Comparison of ENCODE assay signal across 11 mouse cellular contexts in the genomic region with DNA sequence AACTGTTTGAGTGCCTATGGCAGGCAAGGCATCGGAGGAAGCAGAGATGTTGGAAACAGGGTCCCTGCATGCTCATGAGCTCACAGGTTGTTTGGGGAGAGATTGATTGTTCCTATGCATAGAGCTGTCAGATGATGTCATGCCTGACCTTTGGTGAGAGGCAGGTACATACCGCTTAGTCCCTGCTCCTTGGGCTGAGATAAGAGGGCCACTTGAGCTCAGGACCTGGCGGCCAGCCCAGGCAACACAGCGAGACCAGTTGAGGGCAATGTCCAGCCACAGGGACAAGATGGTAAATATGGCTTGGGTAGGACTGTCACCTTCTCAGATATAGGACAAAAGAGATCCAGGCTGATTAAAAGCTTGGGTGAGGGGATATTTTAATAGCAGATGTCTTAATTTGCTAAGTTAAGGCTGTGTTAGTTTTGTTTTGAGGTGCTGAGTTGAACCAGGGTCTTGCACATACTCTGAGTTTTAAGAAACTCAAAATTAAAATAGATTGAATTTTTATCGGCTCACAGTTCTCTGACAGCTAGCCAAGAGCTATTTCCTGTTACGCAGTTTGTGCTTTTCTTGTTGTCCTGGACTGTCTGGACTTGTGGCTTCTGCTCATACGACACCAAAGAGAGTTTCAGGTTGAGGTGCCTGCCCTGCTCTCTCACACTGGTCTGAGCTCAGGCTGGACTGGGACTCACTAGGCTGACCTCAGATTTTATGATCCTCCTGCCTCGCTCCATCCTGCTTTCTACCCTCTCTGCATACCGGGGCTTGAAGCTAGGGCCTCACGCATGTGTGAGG. TPM values are rescaled to one million over a fixed set of nuclear protein-coding genes. Genes with fewer than 3 reads are reported as not detected.
DNase-seq lines count a peak whose midpoint lies in the region; ATAC-seq and TF ChIP-seq lines count a peak whose summit lies in the region.
"Had no signal": no experiment of that assay in that cellular context is flagged by ENCODE, and none has a peak within 500 bp of the region (broad histone marks: within the 10 kb centered on the region; RNA-seq: fewer than 3 reads in every experiment).

No protein-coding gene starts in this region.

- TF ChIP-seq POLR2A in liver, adult 2 months (IDR thresholded peaks at IDR 0.05; ENCODE audit: extremely low read depth, insufficient read depth, low read length), result no peak

- DNase-seq in liver, adult 2 months (ENCODE audit: extremely low read depth, low read depth, low spot score), result peak; percentile 79
- no peak for DNase-seq in liver, embryonic 11.5 days (ENCODE audit: low spot score)
- peak; percentile 26 for DNase-seq in heart, adult 8-10 months (ENCODE audit: low spot score)
- peak; percentile 74 for DNase-seq in heart, postnatal 4 days
- peak; percentile 83 to 89 for DNase-seq in lung, postnatal 4 days
- DNase-seq in adrenal gland, adult 8-10 months, result no peak
- DNase-seq in embryonic facial prominence, embryonic 10.5 days (ENCODE audit: low spot score), result no peak
- DNase-seq: midbrain, embryonic 14.5 days had no signal

- peak overlapping the region; percentile 63 for H3K27ac ChIP-seq in liver, adult 2 months (replicated peaks; ENCODE audit: insufficient read depth, low read depth, low read length)
- no peak overlapping the region for H3K27ac ChIP-seq in liver, embryonic 11.5 days (ENCODE audit: low read depth, low read length)
- H3K27ac ChIP-seq in embryonic facial prominence, embryonic 10.5 days (replicated peaks), result no peak overlapping the region
- H3K27ac ChIP-seq: forebrain, embryonic 12.5 days; hindbrain, embryonic 13.5 days had no signal

- H3K9me3 ChIP-seq in liver, embryonic 11.5 days (ENCODE audit: control insufficient read depth, low read length), result no peaks in the 10 kb centered on the region
- no peaks in the 10 kb centered on the region for H3K9me3 ChIP-seq in embryonic facial prominence, embryonic 10.5 days
- H3K9me3 ChIP-seq: forebrain, embryonic 12.5 days; hindbrain, embryonic 13.5 days had no signal

- no peaks in the 10 kb centered on the region for H3K27me3 ChIP-seq in liver, adult 2 months (ENCODE audit: control insufficient read depth, insufficient read depth, low read length)
- H3K27me3 ChIP-seq in liver, embryonic 11.5 days (replicated peaks; ENCODE audit: control insufficient read depth, insufficient read depth, low read length), result no peaks in the 10 kb centered on the region
- H3K27me3 ChIP-seq in embryonic facial prominence, embryonic 10.5 days (replicated peaks; ENCODE audit: low read depth, poor library complexity, severe bottlenecking), result no peaks in the 10 kb centered on the region
- H3K27me3 ChIP-seq: forebrain, embryonic 12.5 days; hindbrain, embryonic 13.5 days had no signal

- no peak overlapping the region for H3K4me2 ChIP-seq in liver, embryonic 11.5 days
- H3K4me2 ChIP-seq: forebrain, embryonic 12.5 days; hindbrain, embryonic 13.5 days had no signal

- no peak for ATAC-seq in liver, embryonic 11.5 days (replicated peaks; ENCODE audit: low FRiP score)
- no peak for ATAC-seq in inflammation-experienced regulatory T-cells, adult 6 months

- H3K36me3 ChIP-seq in liver, adult 2 months (ENCODE audit: control insufficient read depth, insufficient read depth, low read length), result peaks cover 12% of the 10 kb centered on the region; the same call in 1 of the 2 replicates
- H3K36me3 ChIP-seq in liver, embryonic 11.5 days (ENCODE audit: control insufficient read depth, insufficient read depth, low read length), result peaks cover 15% of the 10 kb centered on the region; the same call in 1 of the 2 replicates
- H3K36me3 ChIP-seq in embryonic facial prominence, embryonic 10.5 days (replicated peaks), result peaks cover 49% of the 10 kb centered on the region

- 37% methylated on average over 10 of the region's 10 CpGs for WGBS in liver, adult 2 months
- WGBS in liver, embryonic 11.5 days, result 87% methylated on average over 10 of the region's 10 CpGs
- WGBS in embryonic facial prominence, embryonic 10.5 days, result 93% methylated on average over 10 of the region's 10 CpGs

- no peak overlapping the region for H3K4me3 ChIP-seq in liver, adult 2 months (ENCODE audit: insufficient read depth, low read depth, low read length)
- no peak overlapping the region for H3K4me3 ChIP-seq in liver, embryonic 11.5 days (ENCODE audit: low read depth, low read length)
- no peak overlapping the region for H3K4me3 ChIP-seq in embryonic facial prominence, embryonic 10.5 days
- H3K4me3 ChIP-seq: forebrain, embryonic 12.5 days; hindbrain, embryonic 13.5 days had no signal

- peak overlapping the region; percentile 9; the same call in 1 of the 2 replicates for H3K9ac ChIP-seq in liver, adult 2 months (ENCODE audit: low read depth, low read length)
- H3K9ac ChIP-seq in liver, embryonic 11.5 days (ENCODE audit: low read depth, low read length), result no peak overlapping the region
- H3K9ac ChIP-seq: forebrain, embryonic 12.5 days; hindbrain, embryonic 13.5 days had no signal

- TF ChIP-seq CTCF in liver, adult 2 months (IDR thresholded peaks at IDR 0.05; ENCODE audit: low read depth, low read length), result no peak

- no peaks in the 10 kb centered on the region for H3K79me2 ChIP-seq in liver, adult 2 months (ENCODE audit: control insufficient read depth, insufficient read depth, low read length)

- peaks cover 12% of the 10 kb centered on the region for H3K4me1 ChIP-seq in liver, adult 2 months (ENCODE audit: control insufficient read depth, insufficient read depth, low read length)
- no peaks in the 10 kb centered on the region for H3K4me1 ChIP-seq in liver, embryonic 11.5 days (replicated peaks; ENCODE audit: control insufficient read depth, insufficient read depth, low read length)
- no peaks in the 10 kb centered on the region; the same call in 1 of the 2 replicates for H3K4me1 ChIP-seq in embryonic facial prominence, embryonic 10.5 days
- H3K4me1 ChIP-seq: hindbrain, embryonic 13.5 days had no signal

RNA-seq across cellular contexts. Expression of a gene that starts 15.4 kb away (rescaled TPM):
- 28.2 and 37.0 TPM in 2 replicates for total RNA-seq in liver, adult 2 months (2014; rRNA removed)
- 1.4 and 1.5 TPM in 2 replicates for polyA plus RNA-seq in liver, adult 2 months (2012; rRNA removed)
- 1.8 and 2.4 TPM in 2 replicates for polyA plus RNA-seq in liver, embryonic 11.5 days (2014; fragmentation: Nextera tagmentation; extraction: Ambion mirVana)
- 10 to 100 TPM; 51.1 to 83.8 (median 68.4) TPM for total RNA-seq in heart, adult 8-10 months (2022)
- 10 to 100 TPM; 17.5 to 20.8 TPM for total RNA-seq in heart, postnatal 4 days (2021)
- total RNA-seq in adrenal gland, adult 8-10 months (2022), result 10 to 100 TPM; 71.1 to 94.5 (median 80.0) TPM
- 10 to 100 TPM; 29.4 to 66.0 (median 53.7) TPM for polyA plus RNA-seq in inflammation-experienced regulatory T-cells, adult 6 months (2017; shearing (Covaris generic))
- 3.1 and 4.7 TPM in 2 replicates for polyA plus RNA-seq in embryonic facial prominence, embryonic 10.5 days (2016; fragmentation: Nextera tagmentation; extraction: Ambion mirVana)

RNA-seq across cellular contexts. Expression of a gene that starts 37.0 kb away (rescaled TPM):
- total RNA-seq in liver, adult 2 months (2014; rRNA removed), result 104 and 108 TPM in 2 replicates
- polyA plus RNA-seq in liver, adult 2 months (2012; rRNA removed), result 122 and 131 TPM in 2 replicates
- 244 and 245 TPM in 2 replicates for polyA plus RNA-seq in liver, embryonic 11.5 days (2014; fragmentation: Nextera tagmentation; extraction: Ambion mirVana)
- 10 to 100 TPM; 55.2 to 67.1 (median 65.5) TPM for total RNA-seq in heart, adult 8-10 months (2022)
- 10 to 100 TPM; 85.3 to 85.5 TPM for total RNA-seq in heart, postnatal 4 days (2021)
- total RNA-seq in adrenal gland, adult 8-10 months (2022), result 100 to 1,000 TPM; 183 to 265 (median 234) TPM
- 100 to 1,000 TPM; 402 to 432 (median 418) TPM for polyA plus RNA-seq in inflammation-experienced regulatory T-cells, adult 6 months (2017; shearing (Covaris generic))
- 118 and 120 TPM in 2 replicates for polyA plus RNA-seq in embryonic facial prominence, embryonic 10.5 days (2016; fragmentation: Nextera tagmentation; extraction: Ambion mirVana)

Comparison
In these comparisons a context has a peak if more than half of its experiments do, and no peak if none do; other contexts are left out.
1. DNase-seq: peak in liver, adult 2 months (single experiment), heart, adult 8-10 months (single experiment), heart, postnatal 4 days (single experiment) and lung, postnatal 4 days (2 of 2); none in liver, embryonic 11.5 days (single experiment), adrenal gland, adult 8-10 months (single experiment) and embryonic facial prominence, embryonic 10.5 days (single experiment).